Mouse (Mus musculus): Measurements from ENCODE around the gene Lpcat2b. TPM values are rescaled to one million over a fixed set of nuclear protein-coding genes. Genes with fewer than 3 reads are reported as not detected.

The Lpcat2b gene
- polyA plus RNA-seq, 1 experiment from 2014 or later, result not detected

GRCm38 (mm10) chr5:107403947-107404684 is 27.2 kb upstream of the Lpcat2b start:
- Histone ChIP-seq H3K9ac (peak overlapping the region; percentile 55), H3K9me3 (ENCODE audit: low read depth, low read length) (no peaks in the 10 kb centered on the region), H3K27ac (ENCODE audit: low read depth) (no peak overlapping the region), H3K36me3 (ENCODE audit: insufficient read depth) (no peaks in the 10 kb centered on the region), H3K4me3 (ENCODE audit: low read depth, low read length) (peak overlapping the region; percentile 43), H3K27me3 (ENCODE audit: insufficient read depth, low read length) (peaks cover 31% of the 10 kb centered on the region), H3K4me1 (ENCODE audit: insufficient read depth) (no peaks in the 10 kb centered on the region), H3K4me2 (peak overlapping the region; percentile 93)
- WGBS, result 26% methylated on average over 12 of the region's 12 CpGs
- no peak for TF ChIP-seq CTCF (IDR thresholded peaks at IDR 0.05; ENCODE audit: low read depth)
- DNase-seq (no peak), ATAC-seq (ENCODE audit: insufficient read depth) (no peak)

- Histone ChIP-seq H3K9me3 (ENCODE audit: low read depth, low read length) (no peaks in the 10 kb centered on the region), H3K9ac (no peak overlapping the region), H3K4me3 (ENCODE audit: low read depth, low read length) (no peak overlapping the region), H3K27me3 (ENCODE audit: insufficient read depth, low read length) (peaks cover 31% of the 10 kb centered on the region), H3K27ac (ENCODE audit: low read depth) (no peak overlapping the region), H3K36me3 (ENCODE audit: insufficient read depth) (no peaks in the 10 kb centered on the region), H3K4me1 (ENCODE audit: insufficient read depth) (no peaks in the 10 kb centered on the region), H3K4me2 (no peak overlapping the region)
- no peak for ATAC-seq (ENCODE audit: insufficient read depth)
- WGBS, result 70% methylated on average over 4 of the region's 4 CpGs
- TF ChIP-seq CTCF (IDR thresholded peaks at IDR 0.05; ENCODE audit: low read depth), result no peak
- no peak for DNase-seq
These were observed 26.0 kb upstream of the Lpcat2b start for GRCm38 (mm10) chr5:107405361-107405760.

DNA sequence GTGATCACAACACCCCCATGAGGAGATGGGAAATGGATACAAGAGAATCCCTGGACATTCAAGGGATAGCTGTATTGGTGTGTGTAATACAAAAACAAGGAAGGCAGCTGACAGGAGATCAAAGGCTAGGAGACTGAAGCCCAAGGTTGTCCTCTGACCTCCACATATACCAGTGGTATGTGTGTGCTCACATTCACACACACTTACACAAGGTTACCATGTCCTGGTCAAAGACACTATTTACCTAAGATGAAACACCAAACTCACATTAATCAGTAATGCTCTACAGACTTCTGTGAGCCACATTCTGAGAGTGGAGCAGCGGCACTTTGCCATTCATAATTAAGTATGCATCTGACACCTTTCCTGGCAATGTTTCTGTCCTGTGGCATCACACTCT is 21.0 kb upstream of the Lpcat2b start:
- no peak overlapping the region for H3K27ac ChIP-seq (ENCODE audit: low read depth)
- no peak overlapping the region for H3K9ac ChIP-seq
- no peak overlapping the region for H3K4me2 ChIP-seq
- peaks cover 3% of the 10 kb centered on the region; the same call in 1 of the 2 replicates for H3K27me3 ChIP-seq (ENCODE audit: insufficient read depth, low read length)
- no peaks in the 10 kb centered on the region for H3K9me3 ChIP-seq (ENCODE audit: low read depth, low read length)
- WGBS, result 77% methylated on average over 1 of the region's 1 CpGs
- DNase-seq (no peak), ATAC-seq (ENCODE audit: insufficient read depth) (no peak)
- no peak for TF ChIP-seq CTCF (IDR thresholded peaks at IDR 0.05; ENCODE audit: low read depth)
- H3K36me3 ChIP-seq (ENCODE audit: insufficient read depth), result no peaks in the 10 kb centered on the region
- H3K4me3 ChIP-seq (ENCODE audit: low read depth, low read length), result no peak overlapping the region
- H3K4me1 ChIP-seq (ENCODE audit: insufficient read depth), result no peaks in the 10 kb centered on the region

- no peak for TF ChIP-seq CTCF (IDR thresholded peaks at IDR 0.05; ENCODE audit: low read depth)
- Histone ChIP-seq H3K4me3 (ENCODE audit: low read depth, low read length) (no peak overlapping the region), H3K27ac (ENCODE audit: low read depth) (no peak overlapping the region), H3K9me3 (ENCODE audit: low read depth, low read length) (no peaks in the 10 kb centered on the region), H3K9ac (no peak overlapping the region), H3K27me3 (ENCODE audit: insufficient read depth, low read length) (no peaks in the 10 kb centered on the region), H3K4me1 (ENCODE audit: insufficient read depth) (no peaks in the 10 kb centered on the region), H3K4me2 (no peak overlapping the region), H3K36me3 (ENCODE audit: insufficient read depth) (no peaks in the 10 kb centered on the region)
- no peak for ATAC-seq (ENCODE audit: insufficient read depth)
- DNase-seq, result peak; percentile 27
- WGBS, result 22% methylated on average over 4 of the region's 4 CpGs
These were observed 20.0 kb upstream of the Lpcat2b start for GRCm38 (mm10) chr5:107411326-107411725.

- Histone ChIP-seq H3K9me3 (ENCODE audit: low read depth, low read length) (no peaks in the 10 kb centered on the region), H3K9ac (no peak overlapping the region), H3K36me3 (ENCODE audit: insufficient read depth) (no peaks in the 10 kb centered on the region), H3K4me3 (ENCODE audit: low read depth, low read length) (no peak overlapping the region), H3K27me3 (ENCODE audit: insufficient read depth, low read length) (no peaks in the 10 kb centered on the region), H3K4me2 (no peak overlapping the region), H3K4me1 (ENCODE audit: insufficient read depth) (no peaks in the 10 kb centered on the region), H3K27ac (ENCODE audit: low read depth) (no peak overlapping the region)
- 78% methylated on average over 2 of the region's 2 CpGs for WGBS
- DNase-seq (no peak), ATAC-seq (ENCODE audit: insufficient read depth) (no peak)
- no peak for TF ChIP-seq CTCF (IDR thresholded peaks at IDR 0.05; ENCODE audit: low read depth)
These were observed 19.1 kb upstream of the Lpcat2b start for GRCm38 (mm10) chr5:107412285-107412684.

DNA sequence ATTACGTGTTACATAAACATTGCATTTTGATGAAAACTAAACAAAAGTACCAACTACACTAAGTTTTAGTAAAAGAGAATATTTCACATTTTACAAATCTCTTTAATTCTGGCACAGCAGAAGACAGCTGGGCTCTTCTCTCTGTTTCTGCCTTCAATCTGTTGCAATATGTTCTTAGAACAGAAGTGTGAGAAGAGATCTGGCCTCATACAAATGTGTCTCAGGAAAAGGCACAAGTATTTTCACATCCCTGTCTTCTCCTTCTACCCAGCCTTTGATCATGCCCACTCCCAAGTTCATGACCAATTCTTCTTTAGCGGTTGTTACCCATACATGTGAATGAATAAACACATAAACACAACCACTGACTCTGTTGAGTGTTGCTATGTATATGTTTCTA is 16.3 kb upstream of the Lpcat2b start:
- no peak overlapping the region for H3K9ac ChIP-seq
- no peak overlapping the region for H3K27ac ChIP-seq (ENCODE audit: low read depth)
- 59% methylated on average over 2 of the region's 2 CpGs for WGBS
- H3K36me3 ChIP-seq (ENCODE audit: insufficient read depth), result no peaks in the 10 kb centered on the region
- ATAC-seq (ENCODE audit: insufficient read depth), result no peak
- no peak overlapping the region for H3K4me2 ChIP-seq
- no peak overlapping the region for H3K4me3 ChIP-seq (ENCODE audit: low read depth, low read length)
- no peaks in the 10 kb centered on the region for H3K4me1 ChIP-seq (ENCODE audit: insufficient read depth)
- no peak for TF ChIP-seq CTCF (IDR thresholded peaks at IDR 0.05; ENCODE audit: low read depth)
- no peaks in the 10 kb centered on the region for H3K9me3 ChIP-seq (ENCODE audit: low read depth, low read length)
- no peak for DNase-seq
- no peaks in the 10 kb centered on the region for H3K27me3 ChIP-seq (ENCODE audit: insufficient read depth, low read length)

DNA sequence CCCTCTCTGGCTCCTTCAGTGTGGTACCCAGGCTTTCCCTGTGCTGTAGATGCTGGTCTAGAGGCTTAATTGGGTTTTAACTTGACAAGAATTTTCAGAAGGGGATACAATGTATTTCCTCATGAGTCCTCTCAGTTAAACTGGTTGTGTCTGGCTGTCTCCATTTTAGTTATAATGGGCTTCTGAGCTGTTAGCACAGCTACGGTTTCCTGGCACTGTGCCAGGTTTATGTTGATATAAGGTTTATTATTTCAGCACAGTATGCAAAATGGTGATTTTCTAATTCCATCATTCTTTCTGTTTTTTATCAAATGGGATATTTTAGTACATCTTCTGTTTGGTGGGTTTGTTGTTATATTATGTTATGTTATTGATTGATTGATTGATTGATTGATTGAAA is 9.7 kb upstream of the Lpcat2b start:
- H3K9me3 ChIP-seq (ENCODE audit: low read depth, low read length), result no peaks in the 10 kb centered on the region
- no peaks in the 10 kb centered on the region for H3K36me3 ChIP-seq (ENCODE audit: insufficient read depth)
- H3K4me1 ChIP-seq (ENCODE audit: insufficient read depth), result no peaks in the 10 kb centered on the region
- H3K9ac ChIP-seq, result no peak overlapping the region
- H3K27me3 ChIP-seq (ENCODE audit: insufficient read depth, low read length), result no peaks in the 10 kb centered on the region
- DNase-seq (peak; percentile 82), ATAC-seq (ENCODE audit: insufficient read depth) (no peak)
- no peak overlapping the region for H3K27ac ChIP-seq (ENCODE audit: low read depth)
- H3K4me3 ChIP-seq (ENCODE audit: low read depth, low read length), result no peak overlapping the region
- no peak for TF ChIP-seq CTCF (IDR thresholded peaks at IDR 0.05; ENCODE audit: low read depth)
- 2% methylated on average over 1 of the region's 1 CpGs for WGBS
- no peak overlapping the region for H3K4me2 ChIP-seq

Measured in lung, embryonic 14.5 days (tissue).